Mouse (Mus musculus) CD4-positive, CD25-positive, alpha-beta regulatory T cell, adult 4 months (primary cell): ENCODE results near the gene BC025920. TPM values are rescaled to one million over a fixed set of nuclear protein-coding genes. Genes with fewer than 3 reads are reported as not detected.
A peak's percentile ranks its signal among the peaks of the same experiment; 100 is the strongest.

ENCODE experiments used
- ATAC-seq: one replicate; pipeline ENCODE4 v1.8.0; 2017
- polyA plus RNA-seq, 2 experiments: library from polyadenylated mRNA; unstranded; fragments of 100-300 nt; shearing (Covaris generic); gene quantifications; one replicate each; pipeline ENCODE4 v1.2.1; 2017

The BC025920 gene
- polyA plus RNA-seq, 2 experiments from 2014 or later = 3.6 to 3.8 TPM

GRCm38 (mm10) chr10:81642648-81643448 is 36.8 kb downstream of the BC025920 start:
- peak; percentile 32 for ATAC-seq

- ATAC-seq = peak; percentile 88
These were observed 37.5 kb downstream of the BC025920 start for GRCm38 (mm10) chr10:81643449-81644055.

GRCm38 (mm10) chr10:81644162-81644561 is 38.1 kb downstream of the BC025920 start:
- no peak for ATAC-seq

GRCm38 (mm10) chr10:81644716-81645115 is 38.6 kb downstream of the BC025920 start:
- ATAC-seq = no peak

GRCm38 (mm10) chr10:81645391-81645790 is 39.3 kb downstream of the BC025920 start:
- no peak for ATAC-seq

- ATAC-seq = no peak
These were observed 40.0 kb downstream of the BC025920 start for GRCm38 (mm10) chr10:81646015-81646555.

GRCm38 (mm10) chr10:81648803-81649775 is 43.0 kb downstream of the BC025920 start, which contains the start of gene Gm10778:
Gene Gm10778 (plus strand): TSS chr10:81649059.
- ATAC-seq = peak; percentile 97

GRCm38 (mm10) chr10:81655178-81655577 is 49.1 kb downstream of the BC025920 start:
- no peak for ATAC-seq

GRCm38 (mm10) chr10:81656174-81656573 is 50.1 kb downstream of the BC025920 start:
- ATAC-seq = no peak

Other genes starting within 250 kb of the BC025920 start
- 1 to 10 TPM; 1.3 to 1.5 TPM for gene Mfsd12, start 248.8 kb upstream of the BC025920 start, polyA plus RNA-seq
- 1 to 10 TPM in 1 of 2 experiments, under 1 TPM in 1; 0.34 to 2.0 TPM for gene 4930404N11Rik, start 240.5 kb upstream of the BC025920 start, polyA plus RNA-seq
- gene Fzr1, start 227.8 kb upstream of the BC025920 start, polyA plus RNA-seq = 10 to 100 TPM; 12.3 to 16.4 TPM
- gene Dohh, start 221.8 kb upstream of the BC025920 start, polyA plus RNA-seq = 10 to 100 TPM in 1 of 2 experiments, 1 to 10 TPM in 1; 9.4 to 13.9 TPM
- gene Gm48551, start 221.8 kb upstream of the BC025920 start, polyA plus RNA-seq = 1 to 10 TPM; 2.2 to 3.7 TPM
- 1 to 10 TPM in 1 of 2 experiments, under 1 TPM in 1; 0.71 to 2.3 TPM for gene Gm48552, start 217.3 kb upstream of the BC025920 start, polyA plus RNA-seq
- gene Smim24, start 213.2 kb upstream of the BC025920 start, polyA plus RNA-seq = 10 to 100 TPM in 1 of 2 experiments, 1 to 10 TPM in 1; 9.0 to 10.8 TPM
- gene Nfic, start 150.6 kb upstream of the BC025920 start, polyA plus RNA-seq = 10 to 100 TPM; 14.2 to 19.2 TPM
- 1 to 10 TPM in 1 of 2 experiments, under 1 TPM in 1; 0.53 to 1.1 TPM for gene Celf5, start 123.6 kb upstream of the BC025920 start, polyA plus RNA-seq
- 10 to 100 TPM; 41.9 to 63.2 TPM for gene Ncln, start 109.9 kb upstream of the BC025920 start, polyA plus RNA-seq
- gene S1pr4, start 106.1 kb upstream of the BC025920 start, polyA plus RNA-seq = 10 to 100 TPM; 53.2 to 76.8 TPM
- gene Gna15, start 82.0 kb upstream of the BC025920 start, polyA plus RNA-seq = 10 to 100 TPM; 28.5 to 31.9 TPM
- 10 to 100 TPM; 28.5 to 42.5 TPM for gene Gna11, start 61.1 kb upstream of the BC025920 start, polyA plus RNA-seq
- 100 to 1,000 TPM; 103 to 139 TPM for gene Aes, start 46.8 kb upstream of the BC025920 start, polyA plus RNA-seq
- under 1 TPM in 1 of 2 experiments, not detected in 1; 0.78 TPM for gene Tle2, start 31.7 kb upstream of the BC025920 start, polyA plus RNA-seq
- gene Tle6, start 5.2 kb upstream of the BC025920 start, polyA plus RNA-seq = 1 to 10 TPM in 1 of 2 experiments, not detected in 1; 2.8 TPM
- gene Sirt6, start 21.5 kb downstream of the BC025920 start, polyA plus RNA-seq = 10 to 100 TPM; 24.1 to 26.8 TPM
- 1 to 10 TPM; 1.2 to 3.8 TPM for gene Ankrd24, start 22.3 kb downstream of the BC025920 start, polyA plus RNA-seq
- gene Gm10778, start 42.8 kb downstream of the BC025920 start, polyA plus RNA-seq = 1 to 10 TPM; 7.1 to 7.5 TPM
- gene Zfp433, start 98.6 kb downstream of the BC025920 start, polyA plus RNA-seq = 10 to 100 TPM; 18.0 to 19.1 TPM
- gene Gm3055, start 164.9 kb downstream of the BC025920 start, polyA plus RNA-seq = 1 to 10 TPM; 8.6 to 9.7 TPM
- gene Gm4767, start 205.9 kb downstream of the BC025920 start, polyA plus RNA-seq = 1 to 10 TPM; 4.5 to 5.6 TPM